Mouse (Mus musculus) telencephalon, adult 2 months (tissue): ENCODE results near the gene Osbpl5.

Source experiments
- DNase-seq: peaks from one replicate; pipeline ENCODE4 v3.0.0-alpha.2; 2011; ENCODE audit warnings: low read depth, low spot score

Osbpl5 gene

GRCm38 (mm10) chr7:143755357-143756124 is 1.2 kb downstream of the Osbpl5 start:
- no peak for DNase-seq

- no peak for DNase-seq
These were observed 2.6 kb downstream of the Osbpl5 start for GRCm38 (mm10) chr7:143753990-143754715.

GRCm38 (mm10) chr7:143752606-143753005 is 4.2 kb downstream of the Osbpl5 start:
- DNase-seq: no peak

GRCm38 (mm10) chr7:143752056-143752455 is 4.7 kb downstream of the Osbpl5 start:
- DNase-seq: no peak

GRCm38 (mm10) chr7:143751380-143751779 is 5.4 kb downstream of the Osbpl5 start:
- no peak for DNase-seq

GRCm38 (mm10) chr7:143749045-143749444 is 7.7 kb downstream of the Osbpl5 start:
- DNase-seq: no peak

- DNase-seq: peak; percentile 81
These were observed 8.5 kb downstream of the Osbpl5 start for GRCm38 (mm10) chr7:143748041-143748868.

- no peak for DNase-seq
These were observed 16.1 kb downstream of the Osbpl5 start for GRCm38 (mm10) chr7:143740653-143741052.

- DNase-seq: peak; percentile 50
These were observed 17.0 kb downstream of the Osbpl5 start for GRCm38 (mm10) chr7:143739511-143740461.

- DNase-seq: peak; percentile 21
These were observed 18.2 kb downstream of the Osbpl5 start for GRCm38 (mm10) chr7:143738601-143739006.

GRCm38 (mm10) chr7:143738194-143738593 is 18.6 kb downstream of the Osbpl5 start:
- no peak for DNase-seq

- peak; percentile 27 for DNase-seq
These were observed 23.0 kb downstream of the Osbpl5 start for GRCm38 (mm10) chr7:143733746-143734145.

- DNase-seq: no peak
These were observed 26.9 kb downstream of the Osbpl5 start for GRCm38 (mm10) chr7:143729886-143730285.

GRCm38 (mm10) chr7:143726396-143726795 is 30.4 kb downstream of the Osbpl5 start:
- no peak for DNase-seq

- no peak for DNase-seq
These were observed 32.9 kb downstream of the Osbpl5 start for GRCm38 (mm10) chr7:143723841-143724240.

GRCm38 (mm10) chr7:143722646-143723045 is 34.1 kb downstream of the Osbpl5 start:
- DNase-seq: peak; percentile 21

GRCm38 (mm10) chr7:143717811-143718210 is 39.0 kb downstream of the Osbpl5 start:
- no peak for DNase-seq

- DNase-seq: no peak
These were observed 43.4 kb downstream of the Osbpl5 start for GRCm38 (mm10) chr7:143713421-143713820.

GRCm38 (mm10) chr7:143712771-143713348 is 43.9 kb downstream of the Osbpl5 start:
- no peak for DNase-seq

- DNase-seq: no peak
These were observed 44.8 kb downstream of the Osbpl5 start for GRCm38 (mm10) chr7:143712023-143712422.
